Mouse (Mus musculus): Measurements from ENCODE around the gene Olfr1055. TPM values are rescaled to one million over a fixed set of nuclear protein-coding genes. Genes with fewer than 3 reads are reported as not detected.
"Not testable (repeated sequence)": the region's sequence is repeated elsewhere in the genome, so short reads cannot be mapped to it uniquely, and the experiment has no call there.

Gene Olfr1055
- total RNA-seq (2014; rRNA removed; ENCODE audit: low replicate concordance): not detected in 2 replicates
- polyA plus RNA-seq (2015; fragmentation: Nextera tagmentation; extraction: Ambion mirVana): not detected in 2 replicates

- no peak for DNase-seq (ENCODE audit: low spot score)
- Histone ChIP-seq H3K4me2 (ENCODE audit: low read depth, low read length) (no peak within 1 kb of the TSS), H3K4me1 (ENCODE audit: control insufficient read depth, insufficient read depth) (no peaks in the 10 kb centered on the region), H3K9ac (replicated peaks; ENCODE audit: low read depth, low read length) (no peak within 1 kb of the TSS), H3K27me3 (ENCODE audit: control insufficient read depth, insufficient read depth, low read length) (no peaks in the 10 kb centered on the region), H3K4me3 (ENCODE audit: low read depth, low read length) (no peak within 1 kb of the TSS), H3K36me3 (replicated peaks; ENCODE audit: control insufficient read depth, insufficient read depth, low read length) (no peaks in the 10 kb centered on the region), H3K27ac (ENCODE audit: low read depth) (no peak within 1 kb of the TSS), H3K9me3 (replicated peaks; ENCODE audit: control insufficient read depth, low read length) (no peaks in the 10 kb centered on the region)
- no peak for ATAC-seq (ENCODE audit: insufficient read depth, low read depth)
- WGBS: 84% methylated on average over 5 of the region's 5 CpGs
- TF ChIP-seq EP300 (IDR thresholded peaks at IDR 0.05; ENCODE audit: low read depth) (no peak), CTCF (IDR thresholded peaks at IDR 0.05; ENCODE audit: low read depth) (no peak)
Measured at GRCm38 (mm10) chr2:86350184-86350583, at the start of gene Olfr1055. Gene Olfr1055 (minus strand): TSS chr2:86350284.

- no peak overlapping the region for H3K4me2 ChIP-seq (ENCODE audit: low read depth, low read length)
- no peak for DNase-seq (ENCODE audit: low spot score)
- H3K4me1 ChIP-seq (ENCODE audit: control insufficient read depth, insufficient read depth): no peaks in the 10 kb centered on the region
- H3K9me3 ChIP-seq (replicated peaks; ENCODE audit: control insufficient read depth, low read length): no peaks in the 10 kb centered on the region
- no peaks in the 10 kb centered on the region for H3K36me3 ChIP-seq (replicated peaks; ENCODE audit: control insufficient read depth, insufficient read depth, low read length)
- no peak for TF ChIP-seq EP300 (IDR thresholded peaks at IDR 0.05; ENCODE audit: low read depth)
- TF ChIP-seq CTCF (IDR thresholded peaks at IDR 0.05; ENCODE audit: low read depth): no peak
- H3K4me3 ChIP-seq (ENCODE audit: low read depth, low read length): no peak overlapping the region
- no peak overlapping the region for H3K27ac ChIP-seq (ENCODE audit: low read depth)
- 68% methylated on average over 2 of the region's 2 CpGs for WGBS
- H3K27me3 ChIP-seq (ENCODE audit: control insufficient read depth, insufficient read depth, low read length): no peaks in the 10 kb centered on the region
- H3K9ac ChIP-seq (replicated peaks; ENCODE audit: low read depth, low read length): no peak overlapping the region
- ATAC-seq (ENCODE audit: insufficient read depth, low read depth): no peak
Measured at GRCm38 (mm10) chr2:86395114-86395513, 45.0 kb upstream of the Olfr1055 start.

- H3K4me2 ChIP-seq (ENCODE audit: low read depth, low read length); H3K36me3 ChIP-seq (replicated peaks; ENCODE audit: control insufficient read depth, insufficient read depth, low read length); H3K4me1 ChIP-seq (ENCODE audit: control insufficient read depth, insufficient read depth); H3K9me3 ChIP-seq (replicated peaks; ENCODE audit: control insufficient read depth, low read length); H3K4me3 ChIP-seq (ENCODE audit: low read depth, low read length); ATAC-seq (ENCODE audit: insufficient read depth, low read depth); H3K27me3 ChIP-seq (ENCODE audit: control insufficient read depth, insufficient read depth, low read length); H3K9ac ChIP-seq (replicated peaks; ENCODE audit: low read depth, low read length); DNase-seq (ENCODE audit: low spot score); H3K27ac ChIP-seq (ENCODE audit: low read depth): not testable (repeated sequence)
Measured at GRCm38 (mm10) chr2:86388461-86388860, 38.4 kb upstream of the Olfr1055 start, which contains the start of gene Olfr1058. Gene Olfr1058 (minus strand): TSS chr2:86388561.

GRCm38 (mm10) chr2:86378293-86378692 is 28.2 kb upstream of the Olfr1055 start, which contains the start of gene Olfr1057:
Gene Olfr1057 (minus strand): TSS chr2:86378393.
- DNase-seq (ENCODE audit: low spot score): no peak
- H3K27ac ChIP-seq (ENCODE audit: low read depth): no peak within 1 kb of the TSS
- no peak within 1 kb of the TSS for H3K4me3 ChIP-seq (ENCODE audit: low read depth, low read length)
- no peaks in the 10 kb centered on the region for H3K4me1 ChIP-seq (ENCODE audit: control insufficient read depth, insufficient read depth)
- H3K9me3 ChIP-seq (replicated peaks; ENCODE audit: control insufficient read depth, low read length): no peaks in the 10 kb centered on the region
- no peak within 1 kb of the TSS for H3K9ac ChIP-seq (replicated peaks; ENCODE audit: low read depth, low read length)
- no peak for TF ChIP-seq CTCF (IDR thresholded peaks at IDR 0.05; ENCODE audit: low read depth)
- no peak for TF ChIP-seq EP300 (IDR thresholded peaks at IDR 0.05; ENCODE audit: low read depth)
- no peaks in the 10 kb centered on the region for H3K36me3 ChIP-seq (replicated peaks; ENCODE audit: control insufficient read depth, insufficient read depth, low read length)
- no peaks in the 10 kb centered on the region for H3K27me3 ChIP-seq (ENCODE audit: control insufficient read depth, insufficient read depth, low read length)
- H3K4me2 ChIP-seq (ENCODE audit: low read depth, low read length): no peak within 1 kb of the TSS
- ATAC-seq (ENCODE audit: insufficient read depth, low read depth): no peak

- not testable (repeated sequence) for H3K27ac ChIP-seq (ENCODE audit: low read depth); DNase-seq (ENCODE audit: low spot score); H3K4me2 ChIP-seq (ENCODE audit: low read depth, low read length); H3K4me1 ChIP-seq (ENCODE audit: control insufficient read depth, insufficient read depth); H3K36me3 ChIP-seq (replicated peaks; ENCODE audit: control insufficient read depth, insufficient read depth, low read length); H3K9me3 ChIP-seq (replicated peaks; ENCODE audit: control insufficient read depth, low read length); H3K27me3 ChIP-seq (ENCODE audit: control insufficient read depth, insufficient read depth, low read length); ATAC-seq (ENCODE audit: insufficient read depth, low read depth); H3K4me3 ChIP-seq (ENCODE audit: low read depth, low read length); H3K9ac ChIP-seq (replicated peaks; ENCODE audit: low read depth, low read length)
- 67% methylated on average over 1 of the region's 6 CpGs for WGBS
Measured at GRCm38 (mm10) chr2:86366342-86366741, 16.3 kb upstream of the Olfr1055 start.

GRCm38 (mm10) chr2:86362369-86362768 is 12.3 kb upstream of the Olfr1055 start, which contains the start of gene Olfr1056:
Gene Olfr1056 (minus strand): TSS chr2:86362469.
- TF ChIP-seq CTCF (IDR thresholded peaks at IDR 0.05; ENCODE audit: low read depth) (no peak), EP300 (IDR thresholded peaks at IDR 0.05; ENCODE audit: low read depth) (no peak)
- DNase-seq (ENCODE audit: low spot score) (no peak), ATAC-seq (ENCODE audit: insufficient read depth, low read depth) (no peak)
- H3K4me2 ChIP-seq (ENCODE audit: low read depth, low read length): no peak within 1 kb of the TSS
- H3K36me3 ChIP-seq (replicated peaks; ENCODE audit: control insufficient read depth, insufficient read depth, low read length): no peaks in the 10 kb centered on the region
- no peaks in the 10 kb centered on the region for H3K9me3 ChIP-seq (replicated peaks; ENCODE audit: control insufficient read depth, low read length)
- no peaks in the 10 kb centered on the region for H3K4me1 ChIP-seq (ENCODE audit: control insufficient read depth, insufficient read depth)
- H3K27ac ChIP-seq (ENCODE audit: low read depth): no peak within 1 kb of the TSS
- no peak within 1 kb of the TSS for H3K4me3 ChIP-seq (ENCODE audit: low read depth, low read length)
- H3K9ac ChIP-seq (replicated peaks; ENCODE audit: low read depth, low read length): no peak within 1 kb of the TSS
- no peaks in the 10 kb centered on the region for H3K27me3 ChIP-seq (ENCODE audit: control insufficient read depth, insufficient read depth, low read length)

- ATAC-seq (ENCODE audit: insufficient read depth, low read depth); H3K27ac ChIP-seq (ENCODE audit: low read depth): not testable (repeated sequence)
- WGBS: 88% methylated on average over 1 of the region's 1 CpGs
Measured at GRCm38 (mm10) chr2:86351751-86352150, 1.7 kb upstream of the Olfr1055 start.

More at GRCm38 (mm10) chr2:86351751-86352150, 1.7 kb upstream of the Olfr1055 start:
- H3K27me3 ChIP-seq (ENCODE audit: control insufficient read depth, insufficient read depth, low read length); H3K9me3 ChIP-seq (replicated peaks; ENCODE audit: control insufficient read depth, low read length); DNase-seq (ENCODE audit: low spot score); H3K4me1 ChIP-seq (ENCODE audit: control insufficient read depth, insufficient read depth); H3K9ac ChIP-seq (replicated peaks; ENCODE audit: low read depth, low read length); H3K4me2 ChIP-seq (ENCODE audit: low read depth, low read length); H3K36me3 ChIP-seq (replicated peaks; ENCODE audit: control insufficient read depth, insufficient read depth, low read length); H3K4me3 ChIP-seq (ENCODE audit: low read depth, low read length): not testable (repeated sequence)

Data from heart, postnatal 0 days (tissue).